Mouse (Mus musculus) lung, embryonic 16.5 days (tissue): ENCODE data around the gene Kif18b. TPM values are rescaled to one million over a fixed set of nuclear protein-coding genes. Genes with fewer than 3 reads are reported as not detected.

Source experiments
- ATAC-seq: fragments of 200-750 bp; cut with Nextera tagmentation; 2 replicates; pipeline ENCODE4 v1.8.0; 2017; ENCODE audit warnings: low read depth, mild to moderate bottlenecking, moderate library complexity
- H3K27ac ChIP-seq: fragments of 300-500 bp; sonication (generic); 2 replicates; pipeline ENCODE4 v1.5.1; 2014; ENCODE audit warnings: mild to moderate bottlenecking, control low read depth, low read length
- H3K27me3 ChIP-seq: fragments of 300-500 bp; sonication (generic); 2 replicates; pipeline ENCODE4 v1.6.1; 2014; ENCODE audit warnings: low read depth, low read length, mixed read lengths; ENCODE audit not compliant: control insufficient read depth, insufficient read depth
- H3K36me3 ChIP-seq: fragments of 300-500 bp; sonication (generic); 2 replicates; pipeline ENCODE4 v1.6.1; 2014; ENCODE audit warnings: low read length; ENCODE audit not compliant: control insufficient read depth, insufficient read depth
- H3K4me1 ChIP-seq: fragments of 300-500 bp; sonication (generic); replicated peaks from 2 replicates; pipeline ENCODE4 v1.6.1; 2014; ENCODE audit warnings: low read length, mixed read lengths; ENCODE audit not compliant: control insufficient read depth, insufficient read depth
- H3K4me2 ChIP-seq: fragments of 300-500 bp; sonication (generic); 2 replicates; pipeline ENCODE4 v1.6.1; 2014; ENCODE audit warnings: low read depth, low read length, control low read depth
- H3K4me3 ChIP-seq: fragments of 300-500 bp; sonication (generic); 2 replicates; pipeline ENCODE4 v1.5.1; 2014; ENCODE audit warnings: mild to moderate bottlenecking, low read length, control low read depth
- H3K9ac ChIP-seq: fragments of 300-500 bp; sonication (generic); 2 replicates; pipeline ENCODE4 v1.6.1; 2014; ENCODE audit warnings: low read length, control low read depth
- H3K9me3 ChIP-seq: fragments of 300-500 bp; sonication (generic); 2 replicates; pipeline ENCODE4 v1.6.1; 2016; ENCODE audit warnings: low read length; ENCODE audit not compliant: control insufficient read depth
- WGBS: fragments of 180-500 bp; shearing (Covaris S2); extraction: QIAGEN DNeasy Blood & Tissue Kit; methylation state at CpG from one replicate; pipeline ENCODE4 v1.1.7; 2014; 5-methylcytosine and 5-hydroxymethylcytosine counted together
- polyA plus RNA-seq: library from polyadenylated mRNA; unstranded; fragments of >200 nt; fragmentation: Nextera tagmentation; extraction: Ambion mirVana; gene quantifications from 2 replicates; pipeline ENCODE4 v1.2.1, GENCODE M21; 2015

The Kif18b gene
- polyA plus RNA-seq, 1 experiment from 2014 or later: 13.7 TPM

DNA sequence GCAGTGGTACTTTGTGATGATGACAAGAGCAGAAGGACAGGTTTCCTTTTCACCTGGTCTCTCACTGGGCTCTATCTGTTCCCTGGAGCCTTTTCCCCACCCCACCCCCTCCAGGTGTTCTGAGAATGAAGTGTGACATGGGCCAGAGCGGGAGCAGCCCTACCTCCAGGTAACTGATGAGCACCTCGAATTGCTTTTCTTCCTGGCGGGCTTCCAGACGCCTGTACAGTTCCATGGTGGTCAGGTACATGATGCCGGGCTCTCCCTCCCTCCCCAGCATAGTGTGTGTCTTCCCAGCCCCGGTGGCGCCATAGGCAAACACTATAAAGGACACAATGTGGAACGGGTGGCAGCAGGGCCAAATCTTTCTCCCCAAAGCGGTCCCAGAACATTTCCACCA lies 9.5 kb downstream of the Kif18b start:
- no peak for ATAC-seq
- H3K9me3 ChIP-seq: no peaks in the 10 kb centered on the region
- no peak overlapping the region for H3K4me2 ChIP-seq
- no peaks in the 10 kb centered on the region for H3K4me1 ChIP-seq
- no peak overlapping the region for H3K27ac ChIP-seq
- 84% methylated on average over 9 of the region's 9 CpGs for WGBS
- H3K9ac ChIP-seq: no peak overlapping the region
- H3K36me3 ChIP-seq: peaks cover 31% of the 10 kb centered on the region
- H3K4me3 ChIP-seq: no peak overlapping the region
- H3K27me3 ChIP-seq: no peaks in the 10 kb centered on the region

DNA sequence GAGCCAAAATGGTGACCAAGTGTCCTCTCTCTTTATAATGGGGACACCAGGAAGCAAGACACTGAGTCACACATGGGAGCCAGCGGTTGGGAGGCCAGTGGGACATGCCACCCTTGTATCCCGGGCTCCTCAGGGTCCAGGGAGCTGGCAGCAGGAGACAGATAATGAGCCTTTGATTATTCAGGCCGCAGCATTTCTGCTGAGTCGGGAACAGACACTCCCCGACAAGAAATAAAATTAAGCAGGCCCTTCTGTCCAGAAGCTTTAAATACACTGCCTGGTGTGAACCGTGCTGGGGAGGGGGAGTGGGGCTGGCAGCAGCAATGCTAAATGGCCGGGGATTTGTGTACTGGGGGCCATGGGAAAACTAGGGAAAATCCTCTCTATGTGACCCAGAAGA lies 13.5 kb downstream of the Kif18b start:
- 81% methylated on average over 7 of the region's 7 CpGs for WGBS
- H3K4me3 ChIP-seq: no peak overlapping the region

GRCm38 (mm10) chr11:102903654-102904053 lies 21.3 kb downstream of the Kif18b start:
- H3K9ac ChIP-seq: no peak overlapping the region
- WGBS: 74% methylated on average over 7 of the region's 7 CpGs
- no peak overlapping the region for H3K27ac ChIP-seq
- no peak overlapping the region for H3K4me2 ChIP-seq
- H3K9me3 ChIP-seq: no peaks in the 10 kb centered on the region
- peaks cover 17% of the 10 kb centered on the region for H3K36me3 ChIP-seq
- no peak for ATAC-seq
- 0 out of 2 replicates have a peak, but pooled peaks cover 2% of the 10 kb centered on the region for H3K4me1 ChIP-seq
- H3K4me3 ChIP-seq: no peak overlapping the region
- no peaks in the 10 kb centered on the region for H3K27me3 ChIP-seq

More for the DNA sequence above, 13.5 kb downstream of the Kif18b start:
- Histone ChIP-seq H3K9ac (no peak overlapping the region), H3K4me1 (no peaks in the 10 kb centered on the region), H3K9me3 (no peaks in the 10 kb centered on the region), H3K36me3 (peaks cover 54% of the 10 kb centered on the region), H3K27me3 (no peaks in the 10 kb centered on the region), H3K27ac (no peak overlapping the region), H3K4me2 (no peak overlapping the region)
- ATAC-seq: no peak

GRCm38 (mm10) chr11:102902107-102902506 lies 22.8 kb downstream of the Kif18b start:
- no peak overlapping the region for H3K4me3 ChIP-seq
- peaks cover 6% of the 10 kb centered on the region for H3K36me3 ChIP-seq
- 0 out of 2 replicates have a peak, but pooled peaks cover 2% of the 10 kb centered on the region for H3K4me1 ChIP-seq
- 67% methylated on average over 5 of the region's 5 CpGs for whole genome bisulfite sequencing
- H3K9me3 ChIP-seq: no peaks in the 10 kb centered on the region
- H3K27ac ChIP-seq: no peak overlapping the region
- no peak overlapping the region for H3K9ac ChIP-seq
- no peak overlapping the region for H3K4me2 ChIP-seq
- no peaks in the 10 kb centered on the region for H3K27me3 ChIP-seq
- no peak for ATAC-seq

GRCm38 (mm10) chr11:102901199-102901598 lies 23.7 kb downstream of the Kif18b start:
- WGBS: 41% methylated on average over 4 of the region's 4 CpGs
- peaks cover 6% of the 10 kb centered on the region for H3K27me3 ChIP-seq
- H3K36me3 ChIP-seq: peaks cover 3% of the 10 kb centered on the region; the same call in 1 of the 2 replicates
- peak overlapping the region; percentile 17 for H3K4me2 ChIP-seq
- 0 out of 2 replicates have a peak, but pooled peaks cover 2% of the 10 kb centered on the region for H3K4me1 ChIP-seq
- H3K9ac ChIP-seq: no peak overlapping the region
- H3K4me3 ChIP-seq: no peak overlapping the region
- no peak overlapping the region for H3K27ac ChIP-seq
- no peaks in the 10 kb centered on the region for H3K9me3 ChIP-seq
- peak; percentile 46 for ATAC-seq

- no peak within 1 kb of the TSS for H3K4me3 ChIP-seq
- H3K4me2 ChIP-seq: peak within 1 kb of the TSS; percentile 17
- no peak within 1 kb of the TSS for H3K27ac ChIP-seq
- no peak within 1 kb of the TSS for H3K9ac ChIP-seq
- peaks cover 6% of the 10 kb centered on the region for H3K27me3 ChIP-seq
- 10% methylated on average over 7 of the region's 7 CpGs for WGBS
- no peaks in the 10 kb centered on the region for H3K36me3 ChIP-seq
- H3K9me3 ChIP-seq: no peaks in the 10 kb centered on the region
- ATAC-seq: peak; percentile 67
- 0 out of 2 replicates have a peak, but pooled peaks cover 2% of the 10 kb centered on the region for H3K4me1 ChIP-seq
Observed at GRCm38 (mm10) chr11:102900763-102901162, 24.2 kb downstream of the Kif18b start, which contains the start of gene Gfap. Gene Gfap, minus strand, starts transcription at chr11:102900912.

GRCm38 (mm10) chr11:102898408-102898807 lies 26.5 kb downstream of the Kif18b start:
- no peaks in the 10 kb centered on the region for H3K9me3 ChIP-seq
- H3K4me3 ChIP-seq: no peak overlapping the region
- H3K9ac ChIP-seq: no peak overlapping the region
- H3K4me1 ChIP-seq: peaks cover 2% of the 10 kb centered on the region; the same call in 1 of the 2 replicates
- H3K4me2 ChIP-seq: no peak overlapping the region
- no peaks in the 10 kb centered on the region for H3K36me3 ChIP-seq
- H3K27me3 ChIP-seq: peaks cover 14% of the 10 kb centered on the region
- 78% methylated on average over 9 of the region's 9 CpGs for WGBS
- ATAC-seq: no peak
- H3K27ac ChIP-seq: no peak overlapping the region

DNA sequence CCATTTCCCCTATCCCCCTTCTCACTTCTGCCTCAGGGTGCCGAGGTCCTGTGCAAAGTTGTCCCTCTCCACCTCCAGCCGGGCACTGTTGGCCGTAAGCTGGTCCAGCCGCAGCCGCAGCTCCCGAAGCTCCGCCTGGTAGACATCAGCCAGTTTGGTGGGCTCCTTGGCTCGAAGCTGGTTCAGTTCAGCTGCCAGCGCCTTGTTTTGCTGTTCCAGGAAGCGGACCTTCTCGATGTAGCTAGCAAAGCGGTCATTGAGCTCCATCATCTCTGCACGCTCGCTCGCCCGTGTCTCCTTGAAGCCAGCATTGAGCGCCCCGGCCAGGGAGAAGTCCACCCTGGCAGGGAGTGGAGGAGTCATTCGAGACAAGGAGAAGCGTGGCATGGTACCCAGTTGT lies 28.3 kb downstream of the Kif18b start:
- peaks cover 16% of the 10 kb centered on the region for H3K27me3 ChIP-seq
- no peak overlapping the region for H3K4me2 ChIP-seq
- 74% methylated on average over 20 of the region's 20 CpGs for WGBS
- no peak overlapping the region for H3K27ac ChIP-seq
- ATAC-seq: no peak
- no peak overlapping the region for H3K4me3 ChIP-seq
- H3K9me3 ChIP-seq: no peaks in the 10 kb centered on the region
- no peaks in the 10 kb centered on the region for H3K36me3 ChIP-seq
- H3K4me1 ChIP-seq: peaks cover 2% of the 10 kb centered on the region; the same call in 1 of the 2 replicates
- H3K9ac ChIP-seq: no peak overlapping the region

DNA sequence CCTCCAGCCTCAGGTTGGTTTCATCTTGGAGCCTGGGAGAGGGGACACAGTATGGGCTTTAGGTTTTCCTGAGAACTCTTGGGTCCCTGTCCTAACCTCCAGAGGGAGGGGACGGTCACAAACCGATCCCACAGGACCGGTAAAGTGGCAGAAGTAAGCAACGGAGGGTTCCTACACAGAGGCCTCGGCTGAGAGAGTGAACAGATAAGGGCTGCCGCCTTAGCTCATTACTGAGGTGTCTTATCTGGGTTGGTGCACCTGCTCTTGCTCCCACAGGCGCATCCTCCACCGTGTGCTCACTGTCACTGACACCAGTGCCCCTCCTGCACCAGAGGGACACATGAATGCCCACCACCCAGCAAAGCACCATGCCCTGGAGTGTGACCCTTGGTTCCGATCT lies 29.1 kb downstream of the Kif18b start:
- Histone ChIP-seq H3K36me3 (no peaks in the 10 kb centered on the region), H3K4me2 (no peak overlapping the region), H3K9me3 (no peaks in the 10 kb centered on the region), H3K27me3 (peaks cover 16% of the 10 kb centered on the region), H3K9ac (no peak overlapping the region), H3K27ac (no peak overlapping the region), H3K4me1 (no peaks in the 10 kb centered on the region; the same call in 1 of the 2 replicates), H3K4me3 (no peak overlapping the region)
- WGBS: 49% methylated on average over 9 of the region's 9 CpGs
- ATAC-seq: no peak

- Histone ChIP-seq H3K4me3 (no peak overlapping the region), H3K27ac (no peak overlapping the region), H3K36me3 (no peaks in the 10 kb centered on the region), H3K9ac (no peak overlapping the region), H3K4me2 (no peak overlapping the region), H3K9me3 (no peaks in the 10 kb centered on the region), H3K4me1 (no peaks in the 10 kb centered on the region; the same call in 1 of the 2 replicates), H3K27me3 (peaks cover 16% of the 10 kb centered on the region)
- 87% methylated on average over 4 of the region's 4 CpGs for WGBS
- ATAC-seq: no peak
Observed at GRCm38 (mm10) chr11:102894716-102895115, 30.2 kb downstream of the Kif18b start.
